Mouse (Mus musculus): ENCODE data around the gene Cdhr5. TPM values are rescaled to one million over a fixed set of nuclear protein-coding genes. Genes with fewer than 3 reads are reported as not detected.

The Cdhr5 gene
- polyA plus RNA-seq, 2 experiments = 0.07 to 0.24 TPM

DNA sequence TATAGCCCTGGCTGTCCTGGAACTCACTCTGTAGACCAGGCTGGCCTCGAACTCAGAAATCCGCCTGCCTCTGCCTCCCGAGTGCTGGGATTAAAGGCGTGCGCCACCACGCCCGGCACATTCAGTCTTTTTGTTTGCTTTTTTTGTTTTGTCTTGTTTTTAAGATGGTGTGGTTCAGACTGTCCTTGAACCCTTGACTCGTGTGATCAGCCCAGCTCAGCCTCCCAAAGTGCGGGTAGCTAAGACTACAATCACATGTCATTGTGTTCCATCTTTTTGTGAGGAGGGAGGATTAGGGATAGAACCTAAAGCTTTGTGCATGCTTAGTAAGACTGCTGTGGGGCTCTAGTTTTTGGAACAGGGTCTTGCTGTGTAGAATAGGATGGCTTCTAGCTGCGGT, 45.0 kb downstream of the Cdhr5 start:
- Histone ChIP-seq H3K27ac (no peak overlapping the region), H3K36me3 (replicated peaks; ENCODE audit: control insufficient read depth, insufficient read depth, low read depth) (peaks cover 53% of the 10 kb centered on the region), H3K27me3 (ENCODE audit: control insufficient read depth, insufficient read depth, low read length) (no peaks in the 10 kb centered on the region), H3K4me3 (ENCODE audit: insufficient read depth in 1 of 2, low read depth in 2 of 2, low read length in 2 of 2) (no peak overlapping the region), H3K9ac (replicated peaks) (no peak overlapping the region), H3K4me1 (replicated peaks; ENCODE audit: control insufficient read depth in 2 of 2, insufficient read depth in 2 of 2, low read length in 1 of 2) (peaks cover 8 to 12% of the 10 kb centered on the region in 2 experiments), H3K4me2 (ENCODE audit: low read depth) (no peak overlapping the region), H3K9me3 (ENCODE audit: control insufficient read depth, low read length) (no peaks in the 10 kb centered on the region)
- TF ChIP-seq CTCF (IDR thresholded peaks at IDR 0.05; ENCODE audit: low read depth) (no peak), EP300 (IDR thresholded peaks at IDR 0.05; ENCODE audit: low read depth) (no peak)
- DNase-seq (ENCODE audit: low read depth in 3 of 3, low spot score in 3 of 3) (no peak), ATAC-seq (ENCODE audit: insufficient read depth) (no peak)
- WGBS (ENCODE audit: insufficient replicate concordance) = 83% methylated on average over 10 of the region's 10 CpGs

- H3K27ac ChIP-seq = no peak overlapping the region
- peaks cover 49% of the 10 kb centered on the region for H3K36me3 ChIP-seq (replicated peaks; ENCODE audit: control insufficient read depth, insufficient read depth, low read depth)
- H3K9me3 ChIP-seq (ENCODE audit: control insufficient read depth, low read length) = no peaks in the 10 kb centered on the region
- WGBS (ENCODE audit: insufficient replicate concordance) = 88% methylated on average over 3 of the region's 3 CpGs
- no peak for TF ChIP-seq EP300 (IDR thresholded peaks at IDR 0.05; ENCODE audit: low read depth)
- no peak for TF ChIP-seq CTCF (IDR thresholded peaks at IDR 0.05; ENCODE audit: low read depth)
- H3K4me2 ChIP-seq (ENCODE audit: low read depth) = no peak overlapping the region
- DNase-seq (ENCODE audit: low read depth in 3 of 3, low spot score in 3 of 3) (no peak), ATAC-seq (ENCODE audit: insufficient read depth) (no peak)
- no peak overlapping the region for H3K4me3 ChIP-seq (ENCODE audit: insufficient read depth in 1 of 2, low read depth in 2 of 2, low read length in 2 of 2)
- H3K9ac ChIP-seq (replicated peaks) = no peak overlapping the region
- H3K4me1 ChIP-seq (replicated peaks; ENCODE audit: control insufficient read depth in 2 of 2, insufficient read depth in 2 of 2, low read length in 1 of 2) = peaks cover 8 to 12% of the 10 kb centered on the region in 2 experiments
- no peaks in the 10 kb centered on the region for H3K27me3 ChIP-seq (ENCODE audit: control insufficient read depth, insufficient read depth, low read length)
Observed at GRCm38 (mm10) chr7:141231111-141231510, 45.5 kb downstream of the Cdhr5 start.

DNA sequence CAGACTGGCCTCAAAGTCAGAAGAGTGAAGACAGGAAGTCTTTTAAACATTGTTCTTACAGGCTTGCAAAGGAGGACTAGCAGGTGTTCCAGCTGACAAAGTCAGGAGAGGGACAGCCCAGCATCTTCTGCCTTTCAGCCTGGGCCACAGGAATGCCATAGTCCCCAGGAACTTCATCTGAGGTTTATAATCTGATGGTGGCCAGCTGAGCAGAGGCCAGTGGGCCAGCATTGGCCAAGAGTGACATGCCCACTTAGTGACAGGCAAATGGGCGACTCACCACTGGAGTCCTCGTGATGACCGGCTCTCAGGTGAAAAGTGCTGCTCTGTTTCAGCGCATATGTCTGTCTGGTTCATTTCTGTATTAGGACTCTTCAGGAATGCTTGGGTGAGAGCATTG, 46.0 kb downstream of the Cdhr5 start:
- peak overlapping the region; percentile 97 for H3K9ac ChIP-seq (replicated peaks)

DNA sequence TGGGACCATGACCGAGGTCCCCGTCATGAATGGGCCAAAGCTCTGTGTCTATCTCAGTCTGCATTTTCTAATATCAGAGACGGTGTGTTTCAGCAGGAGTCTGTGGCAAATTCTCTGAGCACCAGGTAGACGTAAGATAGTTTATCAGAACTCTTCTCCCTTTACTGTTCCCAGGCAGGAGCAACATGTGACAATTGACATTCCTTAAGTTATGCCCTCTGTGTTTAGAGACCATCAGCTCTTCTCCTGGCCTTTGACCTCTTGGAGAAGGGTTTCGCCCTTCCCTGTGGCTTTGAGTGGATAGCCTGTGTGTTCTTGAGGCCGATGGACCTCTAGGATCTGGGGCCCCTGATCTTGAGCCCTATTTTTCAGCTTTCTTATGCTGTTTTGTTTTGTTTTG, 46.9 kb downstream of the Cdhr5 start:
- 29% methylated on average over 6 of the region's 6 CpGs for WGBS (ENCODE audit: insufficient replicate concordance)
- no peak for DNase-seq (ENCODE audit: low read depth in 3 of 3, low spot score in 3 of 3)
- Histone ChIP-seq H3K4me2 (ENCODE audit: low read depth) (peak overlapping the region; percentile 74), H3K27me3 (ENCODE audit: control insufficient read depth, insufficient read depth, low read length) (no peaks in the 10 kb centered on the region), H3K4me3 (ENCODE audit: insufficient read depth in 1 of 2, low read depth in 2 of 2, low read length in 2 of 2) (peak overlapping the region; percentile 92 to 95), H3K9me3 (ENCODE audit: control insufficient read depth, low read length) (no peaks in the 10 kb centered on the region), H3K36me3 (replicated peaks; ENCODE audit: control insufficient read depth, insufficient read depth, low read depth) (peaks cover 37% of the 10 kb centered on the region), H3K9ac (replicated peaks) (peak overlapping the region; percentile 97), H3K4me1 (replicated peaks; ENCODE audit: control insufficient read depth in 2 of 2, insufficient read depth in 2 of 2, low read length in 1 of 2) (peaks cover 8 to 12% of the 10 kb centered on the region in 2 experiments), H3K27ac (no peak overlapping the region)
- TF ChIP-seq EP300 (IDR thresholded peaks at IDR 0.05; ENCODE audit: low read depth) = no peak
- TF ChIP-seq CTCF (IDR thresholded peaks at IDR 0.05; ENCODE audit: low read depth) = no peak
- no peak for ATAC-seq (ENCODE audit: insufficient read depth)

More for the DNA sequence above, 46.0 kb downstream of the Cdhr5 start:
- Histone ChIP-seq H3K4me2 (ENCODE audit: low read depth) (peak overlapping the region; percentile 74), H3K4me1 (replicated peaks; ENCODE audit: control insufficient read depth in 2 of 2, insufficient read depth in 2 of 2, low read length in 1 of 2) (peaks cover 8 to 12% of the 10 kb centered on the region in 2 experiments), H3K27me3 (ENCODE audit: control insufficient read depth, insufficient read depth, low read length) (no peaks in the 10 kb centered on the region), H3K27ac (no peak overlapping the region), H3K9me3 (ENCODE audit: control insufficient read depth, low read length) (no peaks in the 10 kb centered on the region), H3K4me3 (ENCODE audit: insufficient read depth in 1 of 2, low read depth in 2 of 2, low read length in 2 of 2) (peak overlapping the region in 1 of 2 experiments; percentile 95; a peak in 1 of 4 replicates), H3K36me3 (replicated peaks; ENCODE audit: control insufficient read depth, insufficient read depth, low read depth) (peaks cover 46% of the 10 kb centered on the region)
- no peak for DNase-seq (ENCODE audit: low read depth in 3 of 3, low spot score in 3 of 3)
- TF ChIP-seq EP300 (IDR thresholded peaks at IDR 0.05; ENCODE audit: low read depth) = no peak
- no peak for TF ChIP-seq CTCF (IDR thresholded peaks at IDR 0.05; ENCODE audit: low read depth)
- WGBS (ENCODE audit: insufficient replicate concordance) = 89% methylated on average over 4 of the region's 4 CpGs
- ATAC-seq (ENCODE audit: insufficient read depth) = no peak

DNA sequence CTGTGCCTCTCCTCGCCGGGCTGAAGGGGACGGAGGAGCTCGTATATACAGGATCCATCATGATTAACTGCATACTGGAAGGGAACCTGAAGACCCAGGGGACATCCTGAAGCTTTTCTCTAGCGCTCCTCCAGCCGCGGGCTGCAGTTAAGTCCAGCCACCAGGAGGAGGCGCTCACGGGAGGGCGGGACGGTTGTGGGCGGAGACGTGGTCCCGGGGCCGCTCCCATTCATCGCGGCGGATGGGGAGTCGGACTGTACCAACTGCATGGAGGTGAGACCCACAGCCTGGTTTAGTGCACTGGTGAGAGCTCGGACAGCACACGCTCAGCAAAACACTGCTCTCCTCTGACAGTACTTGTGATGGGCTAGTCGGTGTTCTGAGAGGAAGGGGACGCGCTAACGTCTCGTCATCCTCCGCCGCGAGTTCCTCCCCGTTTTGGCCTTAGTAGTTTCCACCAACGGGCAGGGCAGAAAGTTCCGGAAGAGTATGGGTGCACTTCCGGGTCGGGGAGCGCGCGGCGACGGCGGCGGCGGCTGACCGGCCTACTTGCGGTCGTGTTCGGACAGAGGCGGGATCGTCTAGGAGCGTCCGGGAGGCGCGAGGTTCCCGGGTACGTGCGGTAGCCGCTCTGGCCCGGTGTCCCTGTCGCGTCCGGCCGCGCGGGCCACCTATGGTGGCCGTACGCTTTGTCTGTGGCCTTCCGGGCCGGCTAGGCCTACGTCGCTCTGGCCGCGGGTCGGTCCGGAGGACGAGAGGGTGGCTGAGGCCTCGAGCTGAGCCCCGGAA, 48.1 kb downstream of the Cdhr5 start, which contains the start of gene Phrf1:
TSS of gene Phrf1 (plus strand) at position 506 of the 789 bp plus-strand sequence.
- Histone ChIP-seq H3K4me3 (ENCODE audit: insufficient read depth in 1 of 2, low read depth in 2 of 2, low read length in 2 of 2) (peak within 1 kb of the TSS; percentile 92 to 95), H3K27me3 (ENCODE audit: control insufficient read depth, insufficient read depth, low read length) (no peaks in the 10 kb centered on the region), H3K9ac (replicated peaks) (peak within 1 kb of the TSS; percentile 97), H3K4me2 (ENCODE audit: low read depth) (peak within 1 kb of the TSS; percentile 74), H3K27ac (peak within 1 kb of the TSS; percentile 74), H3K36me3 (replicated peaks; ENCODE audit: control insufficient read depth, insufficient read depth, low read depth) (peaks cover 26% of the 10 kb centered on the region), H3K4me1 (replicated peaks; ENCODE audit: control insufficient read depth in 2 of 2, insufficient read depth in 2 of 2, low read length in 1 of 2) (peaks cover 8 to 12% of the 10 kb centered on the region in 2 experiments), H3K9me3 (ENCODE audit: control insufficient read depth, low read length) (no peaks in the 10 kb centered on the region)
- under 1% methylated on average over 76 of the region's 76 CpGs for WGBS (ENCODE audit: insufficient replicate concordance)
- DNase-seq (ENCODE audit: low read depth in 3 of 3, low spot score in 3 of 3) (peak; percentile 79 to 82 (median 80)), ATAC-seq (ENCODE audit: insufficient read depth) (peak; percentile 92)
- TF ChIP-seq CTCF (IDR thresholded peaks at IDR 0.05; ENCODE audit: low read depth) (peak; percentile 100), EP300 (IDR thresholded peaks at IDR 0.05; ENCODE audit: low read depth) (peak; percentile 58; the same call in 1 of the 2 replicates)

Measured in liver, embryonic 14.5 days (tissue).